Mouse (Mus musculus) testis, adult 2 months (tissue): ENCODE measurements around the gene Igf2.

Experiments
- CTCF ChIP-seq: fragments of 200-500 bp; IDR thresholded peaks from 2 replicates; pipeline ENCODE4 v1.5.1; 2012; ENCODE audit warnings: low read depth, mild to moderate bottlenecking, inconsistent platforms, low read length, moderate library complexity; ENCODE audit not compliant: control insufficient read depth, insufficient read depth, insufficient replicate concordance
- POLR2A ChIP-seq: fragments of 200-500 bp; IDR thresholded peaks from 2 replicates; pipeline ENCODE4 v1.6.1; 2012; ENCODE audit warnings: low read depth, mild to moderate bottlenecking, inconsistent platforms, low read length, moderate library complexity; ENCODE audit not compliant: control insufficient read depth

GRCm38 (mm10) chr7:142660651-142660945 is 6.0 kb downstream of the Igf2 start:
- TF ChIP-seq CTCF, result no peak
- no peak for TF ChIP-seq POLR2A
